Mouse (Mus musculus): ENCODE data around the gene Ltbr.

DNA sequence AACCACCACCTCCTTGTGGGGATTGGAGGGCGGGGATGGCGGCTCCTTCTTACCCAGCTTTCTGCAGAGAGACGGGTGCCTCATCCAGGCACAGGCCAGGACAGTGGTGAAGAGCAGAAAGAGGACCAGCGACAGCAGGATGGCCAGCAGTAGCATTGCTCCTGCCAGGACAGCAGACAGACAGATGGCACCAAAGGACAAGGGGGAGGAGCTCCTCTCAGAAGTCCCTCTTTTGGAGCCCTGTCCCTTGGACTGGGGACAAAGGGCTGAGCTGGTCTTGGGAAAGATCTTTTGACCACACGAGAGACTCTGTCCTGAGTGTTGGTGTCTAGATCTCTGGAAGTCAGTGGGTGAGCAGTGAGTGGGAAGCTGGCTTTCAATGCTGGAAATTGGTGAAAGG is 4.3 kb downstream of the Ltbr start:
- TF ChIP-seq CTCF (IDR thresholded peaks at IDR 0.05; ENCODE audit: extremely low read depth, insufficient read depth, low read length) (no peak), POLR2A (IDR thresholded peaks at IDR 0.05; ENCODE audit: extremely low read depth, insufficient read depth, low read length) (no peak)

Measured in cortical plate, adult 2 months (tissue).